ENCODE assay signal across 8 mouse cellular contexts in the genomic region with DNA sequence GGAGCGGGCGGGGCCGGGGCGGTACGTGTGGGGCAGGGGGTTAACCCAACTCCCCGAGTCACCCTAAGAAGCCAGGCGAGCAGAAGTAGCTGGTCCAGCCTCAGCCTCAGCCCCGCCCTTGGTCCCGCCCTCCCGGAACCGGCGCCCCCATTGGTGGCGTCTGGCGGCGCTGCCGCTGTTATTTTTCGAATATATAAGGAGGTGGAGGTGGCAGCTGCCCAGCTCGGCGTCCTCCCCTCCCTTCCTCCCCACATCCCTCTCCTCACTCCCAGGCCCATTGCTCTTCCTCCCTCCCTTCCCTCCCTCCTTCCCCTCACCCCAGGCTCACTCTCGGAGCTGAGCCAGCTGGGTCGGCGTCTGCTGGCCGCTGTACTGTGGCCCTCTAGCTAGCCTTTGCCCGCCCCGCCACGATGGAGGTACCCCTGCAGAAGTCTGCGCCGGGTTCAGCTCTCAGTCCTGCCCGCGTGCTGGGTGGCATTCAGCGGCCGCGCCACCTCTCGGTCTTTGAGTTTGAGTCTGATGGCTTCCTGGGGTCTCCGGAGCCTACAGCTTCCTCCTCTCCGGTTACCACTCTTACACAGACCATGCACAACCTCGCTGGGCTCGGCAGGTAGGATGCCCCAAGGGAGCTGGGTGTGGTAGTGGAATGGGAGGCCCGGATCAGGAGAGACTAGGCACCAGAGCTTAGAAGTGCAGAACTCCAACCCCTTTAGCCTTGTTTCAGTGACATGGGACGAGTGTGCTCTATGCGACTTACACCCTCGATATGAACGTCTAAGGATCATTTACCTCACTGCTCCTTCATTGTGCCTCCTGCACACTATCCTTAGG. TPM values are rescaled to one million over a fixed set of nuclear protein-coding genes. Genes with fewer than 3 reads are reported as not detected.
A peak's percentile ranks its signal among the peaks of the same experiment; 100 is the strongest.
DNase-seq lines count a peak whose midpoint lies in the region; ATAC-seq lines count a peak whose summit lies in the region.

A gene (plus strand): TSS at position 179 of the 831 bp plus-strand sequence.
A gene (minus strand): TSS at position 512 of the 831 bp plus-strand sequence.

- peak within 1 kb of the TSS; percentile 86 for H3K9ac ChIP-seq in heart, embryonic 11.5 days (ENCODE audit: low read depth, low read length)
- H3K9ac ChIP-seq in kidney, embryonic 15.5 days, result peak within 1 kb of the TSS; percentile 70
- peak within 1 kb of the TSS; percentile 97 for H3K9ac ChIP-seq in liver, embryonic 13.5 days
- peak within 1 kb of the TSS; percentile 62 for H3K9ac ChIP-seq in stomach, embryonic 15.5 days

- H3K36me3 ChIP-seq in heart, embryonic 11.5 days (ENCODE audit: control insufficient read depth, insufficient read depth, low read length), result no peaks in the 10 kb centered on the region; the same call in 1 of the 2 replicates
- H3K36me3 ChIP-seq in kidney, embryonic 15.5 days, result peaks cover 10% of the 10 kb centered on the region
- H3K36me3 ChIP-seq in liver, embryonic 13.5 days, result peaks cover 37% of the 10 kb centered on the region
- peaks cover 7% of the 10 kb centered on the region; the same call in 1 of the 2 replicates for H3K36me3 ChIP-seq in stomach, embryonic 15.5 days

- H3K27ac ChIP-seq in heart, embryonic 11.5 days (ENCODE audit: low read depth, low read length), result peak within 1 kb of the TSS; percentile 67
- H3K27ac ChIP-seq in kidney, embryonic 15.5 days, result peak within 1 kb of the TSS; percentile 87
- H3K27ac ChIP-seq in liver, embryonic 13.5 days, result peak within 1 kb of the TSS; percentile 98
- peak within 1 kb of the TSS; percentile 83 for H3K27ac ChIP-seq in stomach, embryonic 15.5 days

- peak within 1 kb of the TSS; percentile 93 for H3K4me2 ChIP-seq in heart, embryonic 11.5 days
- peak within 1 kb of the TSS; percentile 76 for H3K4me2 ChIP-seq in kidney, embryonic 15.5 days
- peak within 1 kb of the TSS; percentile 82 for H3K4me2 ChIP-seq in liver, embryonic 13.5 days
- H3K4me2 ChIP-seq in stomach, embryonic 15.5 days, result peak within 1 kb of the TSS; percentile 87

- peak; percentile 81 for ATAC-seq in erythroblast, adult 5-6 weeks (replicated peaks; ENCODE audit: low FRiP score, poor library complexity, severe bottlenecking)
- peak; percentile 87 for ATAC-seq in heart, embryonic 11.5 days (replicated peaks; ENCODE audit: insufficient number of reproducible peaks, low FRiP score, low TSS enrichment)
- ATAC-seq in kidney, embryonic 15.5 days (replicated peaks; ENCODE audit: low FRiP score), result peak; percentile 87
- peak; percentile 86 for ATAC-seq in liver, embryonic 13.5 days (ENCODE audit: low read depth)
- peak; percentile 94 for ATAC-seq in stomach, embryonic 15.5 days (ENCODE audit: insufficient read depth, low FRiP score, low read depth)

- no peaks in the 10 kb centered on the region for H3K27me3 ChIP-seq in heart, embryonic 11.5 days (ENCODE audit: control insufficient read depth, insufficient read depth, low read length)
- H3K27me3 ChIP-seq in kidney, embryonic 15.5 days, result no peaks in the 10 kb centered on the region
- H3K27me3 ChIP-seq in liver, embryonic 13.5 days, result no peaks in the 10 kb centered on the region
- H3K27me3 ChIP-seq in stomach, embryonic 15.5 days (replicated peaks), result no peaks in the 10 kb centered on the region

- H3K4me1 ChIP-seq in heart, embryonic 11.5 days (ENCODE audit: control insufficient read depth, insufficient read depth, low read length), result peaks cover 18% of the 10 kb centered on the region
- H3K4me1 ChIP-seq in kidney, embryonic 15.5 days, result peaks cover 51% of the 10 kb centered on the region
- peaks cover 63% of the 10 kb centered on the region for H3K4me1 ChIP-seq in liver, embryonic 13.5 days (replicated peaks)
- peaks cover 36% of the 10 kb centered on the region for H3K4me1 ChIP-seq in stomach, embryonic 15.5 days

- 1% methylated on average over 43 of the region's 43 CpGs for WGBS in heart, embryonic 11.5 days (ENCODE audit: insufficient replicate concordance)
- WGBS in kidney, embryonic 15.5 days, result under 1% methylated on average over 42 of the region's 43 CpGs
- under 1% methylated on average over 42 of the region's 43 CpGs for WGBS in liver, embryonic 13.5 days (ENCODE audit: insufficient replicate concordance)
- WGBS in stomach, embryonic 15.5 days, result under 1% methylated on average over 43 of the region's 43 CpGs

- DNase-seq in CD8-positive naive resting alpha-beta T cell, adult 2 months (ENCODE audit: low read depth in 2 of 2, low spot score in 2 of 2), result peak; percentile 67 to 82
- peak; percentile 92 for DNase-seq in brain, adult 2 months (ENCODE audit: low read depth, low spot score)
- DNase-seq in liver, embryonic 13.5 days, result peak; percentile 86
- peak; percentile 72 to 79 for DNase-seq in natural killer cell, adult 2 months (ENCODE audit: low spot score in 2 of 2)

- no peaks in the 10 kb centered on the region for H3K9me3 ChIP-seq in heart, embryonic 11.5 days (replicated peaks; ENCODE audit: control insufficient read depth, low read length)
- H3K9me3 ChIP-seq in kidney, embryonic 15.5 days (replicated peaks), result no peaks in the 10 kb centered on the region
- H3K9me3 ChIP-seq in liver, embryonic 13.5 days (replicated peaks), result no peaks in the 10 kb centered on the region
- H3K9me3 ChIP-seq in stomach, embryonic 15.5 days, result no peaks in the 10 kb centered on the region

- peak within 1 kb of the TSS; percentile 73 for H3K4me3 ChIP-seq in heart, embryonic 11.5 days (ENCODE audit: low read depth, low read length)
- H3K4me3 ChIP-seq in kidney, embryonic 15.5 days (replicated peaks), result peak within 1 kb of the TSS; percentile 68
- H3K4me3 ChIP-seq in liver, embryonic 13.5 days (replicated peaks), result peak within 1 kb of the TSS; percentile 92
- H3K4me3 ChIP-seq in stomach, embryonic 15.5 days (replicated peaks), result peak within 1 kb of the TSS; percentile 75

RNA-seq across cellular contexts. Expression of the first gene that starts in this region (rescaled TPM):
- 160 and 210 TPM in 2 replicates for total RNA-seq in erythroblast, adult 5-6 weeks (2015; ENCODE audit: low replicate concordance)
- total RNA-seq in erythroblast, adult 5-6 weeks (2017; ENCODE audit: low replicate concordance), result 363 and 459 TPM in 2 replicates
- polyA plus RNA-seq in heart, embryonic 11.5 days (2014; fragmentation: Nextera tagmentation; extraction: Ambion mirVana), result 41.1 and 41.8 TPM in 2 replicates
- 62.1 and 71.5 TPM in 2 replicates for polyA plus RNA-seq in kidney, embryonic 15.5 days (2015; fragmentation: Nextera tagmentation; extraction: Ambion mirVana)
- 171 and 201 TPM in 2 replicates for polyA plus RNA-seq in liver, embryonic 13.5 days (2015; fragmentation: Nextera tagmentation; extraction: Ambion mirVana)
- 57.6 and 62.6 TPM in 2 replicates for polyA plus RNA-seq in stomach, embryonic 15.5 days (2015; fragmentation: Nextera tagmentation; extraction: Ambion mirVana)

RNA-seq across cellular contexts. Expression of the second gene that starts in this region (rescaled TPM):
- total RNA-seq in erythroblast, adult 5-6 weeks (2015; ENCODE audit: low replicate concordance), result 0.63 TPM in 1 of 2 replicates, not detected in the other
- 3.1 and 4.2 TPM in 2 replicates for total RNA-seq in erythroblast, adult 5-6 weeks (2017; ENCODE audit: low replicate concordance)
- polyA plus RNA-seq in heart, embryonic 11.5 days (2014; fragmentation: Nextera tagmentation; extraction: Ambion mirVana), result 1.2 and 1.7 TPM in 2 replicates
- polyA plus RNA-seq in kidney, embryonic 15.5 days (2015; fragmentation: Nextera tagmentation; extraction: Ambion mirVana), result 3.2 and 3.6 TPM in 2 replicates
- polyA plus RNA-seq in liver, embryonic 13.5 days (2015; fragmentation: Nextera tagmentation; extraction: Ambion mirVana), result 1.1 and 1.2 TPM in 2 replicates
- polyA plus RNA-seq in stomach, embryonic 15.5 days (2015; fragmentation: Nextera tagmentation; extraction: Ambion mirVana), result 5.7 TPM in 2 replicates

Comparison
In these comparisons a context has a peak if more than half of its experiments do, and no peak if none do; other contexts are left out.
1. Peak in every context shown above with its lines: DNase-seq, ATAC-seq, H3K4me3 ChIP-seq and H3K27ac ChIP-seq.